Comparison of ENCODE assay signal across 8 mouse cellular contexts in genomic region chr9:110871030-110871429, GRCm38 (mm10). TPM values are rescaled to one million over a fixed set of nuclear protein-coding genes. Genes with fewer than 3 reads are reported as not detected.
DNase-seq lines count a peak whose midpoint lies in the region; ATAC-seq and TF ChIP-seq lines count a peak whose summit lies in the region.

No protein-coding gene starts in this region.

- no peaks in the 10 kb centered on the region for H3K27me3 ChIP-seq in thymus, adult 2 months (ENCODE audit: control insufficient read depth, insufficient read depth, low read length)
- H3K27me3 ChIP-seq in liver, embryonic 13.5 days: peaks cover 35% of the 10 kb centered on the region

- ATAC-seq in liver, embryonic 13.5 days (ENCODE audit: low read depth): peak; percentile 22

- no peak for TF ChIP-seq POLR2A in thymus, adult 2 months (IDR thresholded peaks at IDR 0.05; ENCODE audit: control insufficient read depth, extremely low read depth, insufficient read depth, low read length, poor library complexity)

- H3K4me1 ChIP-seq in thymus, adult 2 months (replicated peaks; ENCODE audit: control insufficient read depth, insufficient read depth, low read length): peaks cover 25% of the 10 kb centered on the region
- H3K4me1 ChIP-seq in liver, embryonic 13.5 days (replicated peaks): peaks cover 15% of the 10 kb centered on the region

- peak; percentile 63 for DNase-seq in gastrocnemius, adult 18-20 months (ENCODE audit: low spot score)
- no peak for DNase-seq in gastrocnemius, postnatal 25 days
- peak; percentile 69 for DNase-seq in thymus, adult 2 months
- DNase-seq in thymus, postnatal 10 days (ENCODE audit: low spot score in 2 of 2): no peak
- DNase-seq in cerebellum, adult 9-11 months: peak; percentile 40
- DNase-seq in induced T-regulatory cell, adult 2 months (ENCODE audit: low read depth): peak; percentile 81
- DNase-seq in liver, embryonic 13.5 days: no peak
- DNase-seq in right cerebral cortex, postnatal 14 days: peak; percentile 39

- no peaks in the 10 kb centered on the region for H3K9me3 ChIP-seq in liver, embryonic 13.5 days (replicated peaks)

- no peaks in the 10 kb centered on the region for H3K36me3 ChIP-seq in thymus, adult 2 months (ENCODE audit: control insufficient read depth, insufficient read depth, low read length)
- H3K36me3 ChIP-seq in liver, embryonic 13.5 days: no peaks in the 10 kb centered on the region

- H3K27ac ChIP-seq in thymus, adult 2 months (ENCODE audit: control insufficient read depth, insufficient read depth, low read length): no peak overlapping the region
- H3K27ac ChIP-seq in liver, embryonic 13.5 days: no peak overlapping the region

- TF ChIP-seq CTCF in thymus, adult 2 months (IDR thresholded peaks at IDR 0.05; ENCODE audit: borderline replicate concordance, control insufficient read depth, extremely low read depth, insufficient read depth, low read length, poor library complexity): peak; percentile 77; the same call in 1 of the 2 replicates

- no peak overlapping the region for H3K4me3 ChIP-seq in thymus, adult 2 months (ENCODE audit: control insufficient read depth, insufficient read depth, low read length)
- H3K4me3 ChIP-seq in liver, embryonic 13.5 days (replicated peaks): no peak overlapping the region

- H3K4me2 ChIP-seq in liver, embryonic 13.5 days: no peak overlapping the region

- H3K9ac ChIP-seq in liver, embryonic 13.5 days: no peak overlapping the region

- WGBS in thymus, adult 2 months: 18% methylated on average over 7 of the region's 7 CpGs
- 11% methylated on average over 7 of the region's 7 CpGs for WGBS in liver, embryonic 13.5 days (ENCODE audit: insufficient replicate concordance)

RNA-seq across cellular contexts. Expression of gene Als2cl, which starts 8.6 kb away (rescaled TPM):
- total RNA-seq in gastrocnemius, adult 18-20 months (2021): 1 to 10 TPM; 4.2 to 4.7 TPM
- total RNA-seq in gastrocnemius, postnatal 25 days (2021): 1 to 10 TPM; 3.9 to 8.2 TPM
- polyA plus RNA-seq in thymus, adult 2 months (2012; rRNA removed): 142 and 145 TPM in 2 replicates
- 1.6 and 1.7 TPM in 2 replicates for polyA plus RNA-seq in liver, embryonic 13.5 days (2015; fragmentation: Nextera tagmentation; extraction: Ambion mirVana)

RNA-seq across cellular contexts. Expression of gene Tmie, which starts 8.9 kb away (rescaled TPM):
- 1 to 10 TPM in 1 of 2 experiments, under 1 TPM in 1; 0.91 to 1.0 TPM for total RNA-seq in gastrocnemius, adult 18-20 months (2021)
- under 1 TPM; 0.43 to 0.62 TPM for total RNA-seq in gastrocnemius, postnatal 25 days (2021)
- 11.3 and 12.3 TPM in 2 replicates for polyA plus RNA-seq in thymus, adult 2 months (2012; rRNA removed)
- 1.3 and 1.6 TPM in 2 replicates for polyA plus RNA-seq in liver, embryonic 13.5 days (2015; fragmentation: Nextera tagmentation; extraction: Ambion mirVana)

RNA-seq across cellular contexts. Expression of gene Prss50, which starts 13.3 kb away (rescaled TPM):
- total RNA-seq in gastrocnemius, adult 18-20 months (2021): not detected
- total RNA-seq in gastrocnemius, postnatal 25 days (2021): not detected
- 0.19 and 0.22 TPM in 2 replicates for polyA plus RNA-seq in thymus, adult 2 months (2012; rRNA removed)
- 16.6 and 21.0 TPM in 2 replicates for polyA plus RNA-seq in liver, embryonic 13.5 days (2015; fragmentation: Nextera tagmentation; extraction: Ambion mirVana)

RNA-seq across cellular contexts. Expression of gene Prss46, which starts 26.7 kb away (rescaled TPM):
- total RNA-seq in gastrocnemius, adult 18-20 months (2021): not detected
- total RNA-seq in gastrocnemius, postnatal 25 days (2021): not detected
- polyA plus RNA-seq in thymus, adult 2 months (2012; rRNA removed): 0.08 TPM in 1 of 2 replicates, not detected in the other
- not detected in 2 replicates for polyA plus RNA-seq in liver, embryonic 13.5 days (2015; fragmentation: Nextera tagmentation; extraction: Ambion mirVana)

RNA-seq across cellular contexts. Expression of gene Prss45, which starts 36.6 kb away (rescaled TPM):
- not detected for total RNA-seq in gastrocnemius, adult 18-20 months (2021)
- not detected for total RNA-seq in gastrocnemius, postnatal 25 days (2021)
- not detected in 2 replicates for polyA plus RNA-seq in thymus, adult 2 months (2012; rRNA removed)
- polyA plus RNA-seq in liver, embryonic 13.5 days (2015; fragmentation: Nextera tagmentation; extraction: Ambion mirVana): not detected in 2 replicates

Comparison
In these comparisons a context has a peak if more than half of its experiments do, and no peak if none do; other contexts are left out.
1. DNase-seq: peak in gastrocnemius, adult 18-20 months (single experiment), thymus, adult 2 months (single experiment), cerebellum, adult 9-11 months (single experiment), induced T-regulatory cell, adult 2 months (single experiment) and right cerebral cortex, postnatal 14 days (single experiment); none in gastrocnemius, postnatal 25 days (single experiment), thymus, postnatal 10 days (0 of 2) and liver, embryonic 13.5 days (single experiment).